ENCODE assay signal across 8 mouse cellular contexts in the genomic region with DNA sequence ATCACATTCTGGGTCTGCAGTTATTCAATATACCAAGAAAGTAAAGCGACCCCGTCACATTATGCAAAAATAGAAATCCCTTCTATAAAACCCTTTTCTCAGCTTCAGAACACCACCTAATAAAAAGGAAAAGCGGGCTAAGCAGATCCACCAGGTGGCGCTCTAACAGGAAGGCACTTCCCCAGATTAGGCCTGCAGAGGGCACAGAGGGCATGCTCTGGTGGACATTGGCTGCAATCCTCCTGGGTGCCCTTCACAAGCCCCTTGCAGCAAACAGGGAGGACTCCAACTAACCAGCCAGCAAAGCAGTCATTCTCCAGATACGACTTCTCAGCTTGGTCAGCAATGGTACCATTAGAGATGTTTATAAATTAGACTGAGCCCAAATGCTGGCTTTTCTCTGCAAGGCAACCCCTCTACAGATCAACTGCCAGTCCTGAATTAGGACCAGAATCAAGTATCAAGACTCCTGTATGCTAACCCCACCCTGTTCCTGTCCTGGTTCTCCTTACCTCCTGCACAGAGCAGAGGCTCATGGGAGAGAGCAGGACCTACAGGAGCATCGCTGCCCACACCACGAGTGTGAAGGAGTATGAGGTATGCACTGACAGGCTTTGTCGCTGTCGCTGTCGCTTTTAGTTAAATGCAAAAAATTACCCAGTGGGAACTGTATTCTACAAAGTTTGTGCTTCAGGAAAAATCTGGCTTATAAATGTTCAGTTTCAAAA. TPM values are rescaled to one million over a fixed set of nuclear protein-coding genes. Genes with fewer than 3 reads are reported as not detected.
A peak's percentile ranks its signal among the peaks of the same experiment; 100 is the strongest.
DNase-seq lines count a peak whose midpoint lies in the region; ATAC-seq lines count a peak whose summit lies in the region.

No protein-coding gene starts in this region.

- DNase-seq in 416B (ENCODE audit: low read depth) (peak; percentile 76), WW6 (ENCODE audit: low read depth, low spot score) (peak; percentile 24)
- peak; percentile 74 to 78 for DNase-seq in cerebellum, postnatal 36 days
- peak; percentile 53 to 62 for DNase-seq in gastrocnemius, postnatal 36 days
- DNase-seq in kidney, adult 18-20 months = peak; percentile 80
- peak; percentile 85 for DNase-seq in limb, embryonic 11.5 days (ENCODE audit: low spot score)
- DNase-seq in ovary, adult 18-20 months (ENCODE audit: low spot score) = peak; percentile 30
- DNase-seq in thymus, postnatal 0 days (ENCODE audit: low spot score) = peak; percentile 77

- H3K4me3 ChIP-seq in limb, embryonic 11.5 days (ENCODE audit: low read depth, low read length) = no peak overlapping the region

- no peak overlapping the region for H3K4me2 ChIP-seq in limb, embryonic 11.5 days (ENCODE audit: low read depth, severe bottlenecking)

- WGBS in limb, embryonic 11.5 days = 60% methylated on average over 10 of the region's 10 CpGs

- H3K27me3 ChIP-seq in limb, embryonic 11.5 days (ENCODE audit: control insufficient read depth, insufficient read depth, low read length) = no peaks in the 10 kb centered on the region

- no peak overlapping the region for H3K27ac ChIP-seq in limb, embryonic 11.5 days (replicated peaks; ENCODE audit: low read depth, low read length)

- no peaks in the 10 kb centered on the region for H3K9me3 ChIP-seq in limb, embryonic 11.5 days (ENCODE audit: control insufficient read depth, low read length)

- intact Hi-C loops in gastrocnemius, postnatal 36 days (cut with DNase I) = loop anchor here (1.0 to 5.0 kb wide), 2 partner anchors 183 to 226 kb away; partner anchors contain the start of gene Lrch1

- ATAC-seq in limb, embryonic 11.5 days (ENCODE audit: insufficient number of reproducible peaks, low FRiP score, low TSS enrichment, low read depth) = no peak

- no peaks in the 10 kb centered on the region for H3K36me3 ChIP-seq in limb, embryonic 11.5 days (ENCODE audit: control insufficient read depth, insufficient read depth, low read length)

- H3K9ac ChIP-seq in limb, embryonic 11.5 days (ENCODE audit: low read length) = no peak overlapping the region

- H3K4me1 ChIP-seq in limb, embryonic 11.5 days (ENCODE audit: control insufficient read depth, insufficient read depth, low read length) = no peaks in the 10 kb centered on the region

RNA-seq across cellular contexts. Expression of gene Esd, which starts 32.3 kb away (rescaled TPM):
- 10 to 100 TPM; 60.0 to 64.5 TPM for total RNA-seq in gastrocnemius, postnatal 36 days (2021)
- 337 and 358 TPM in 2 replicates for polyA plus RNA-seq in limb, embryonic 11.5 days (2014; fragmentation: Nextera tagmentation; extraction: Ambion mirVana)
- polyA plus RNA-seq in thymus, postnatal 0 days (2015; fragmentation: Nextera tagmentation; extraction: Ambion mirVana) = 294 and 299 TPM in 2 replicates

Comparison
In these comparisons a context has a peak if more than half of its experiments do, and no peak if none do; other contexts are left out.
1. DNase-seq: peak in every context shown above with its lines; median percentile 85 in limb, embryonic 11.5 days; 80 in kidney, adult 18-20 months; 77 in thymus, postnatal 0 days; 76 in 416B; 76 in cerebellum, postnatal 36 days; 58 in gastrocnemius, postnatal 36 days; 30 in ovary, adult 18-20 months; 24 in WW6.